Mouse (Mus musculus): ENCODE results near the gene Hist1h4b.
A peak's percentile ranks its signal among the peaks of the same experiment; 100 is the strongest.
"Not testable (repeated sequence)": the region's sequence is repeated elsewhere in the genome, so short reads cannot be mapped to it uniquely, and the experiment has no call there.

Hist1h4b gene

DNA sequence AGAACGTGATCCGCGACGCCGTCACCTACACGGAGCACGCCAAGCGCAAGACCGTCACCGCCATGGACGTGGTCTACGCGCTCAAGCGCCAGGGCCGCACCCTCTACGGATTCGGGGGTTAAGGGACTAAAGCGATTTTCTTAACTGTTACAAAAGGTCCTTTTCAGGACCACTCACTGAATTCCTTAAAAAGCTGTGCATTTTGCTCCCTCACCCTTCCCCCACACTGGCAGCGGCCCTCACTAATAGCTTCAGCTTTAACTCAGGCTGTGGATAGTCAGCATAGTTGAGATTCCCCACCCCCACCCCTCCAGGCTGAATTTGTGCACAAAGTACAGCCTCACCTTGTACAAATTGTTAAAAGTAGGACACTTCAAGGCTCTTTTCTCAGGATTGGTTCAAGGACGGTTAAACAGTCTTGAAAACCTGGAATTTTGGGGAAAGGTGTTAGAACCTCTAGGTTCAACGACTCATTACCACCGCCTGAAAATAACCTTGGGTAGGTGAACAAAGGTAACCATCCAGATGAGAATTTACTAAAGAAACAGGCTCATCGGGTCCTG lies 479 bp downstream of the Hist1h4b start:
- DNase-seq (ENCODE audit: low spot score in 2 of 2), result no peak

GRCm38 (mm10) chr13:23757921-23758320 lies 1.1 kb downstream of the Hist1h4b start:
- no peak for DNase-seq (ENCODE audit: low spot score in 2 of 2)

DNA sequence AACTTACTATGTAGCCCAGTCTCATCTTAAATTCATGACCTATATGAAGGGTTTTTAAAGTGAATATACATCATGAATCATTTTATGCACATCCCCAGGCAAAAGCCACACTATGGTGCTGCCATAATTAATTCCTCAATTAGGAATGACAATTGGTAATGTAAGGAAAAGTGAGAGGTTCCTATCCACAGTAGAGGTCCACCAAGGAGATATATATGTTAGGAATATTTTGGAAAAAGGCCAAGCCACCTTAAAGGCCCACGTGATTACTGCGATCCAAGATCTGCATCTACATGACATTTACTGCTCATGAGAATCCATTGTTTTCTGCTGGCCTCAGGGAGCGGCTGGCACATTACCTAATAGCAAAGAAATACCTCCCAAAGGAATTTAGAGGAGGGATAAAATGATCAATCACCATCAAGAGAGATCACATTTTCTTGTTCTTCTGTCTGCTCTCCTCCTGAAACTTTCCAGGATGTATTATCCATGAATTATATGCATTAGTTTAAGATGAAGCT lies 2.5 kb downstream of the Hist1h4b start:
- DNase-seq (ENCODE audit: low spot score in 2 of 2), result no peak

- peak in 1 of 2 experiments; percentile 54 for DNase-seq (ENCODE audit: low spot score in 2 of 2)
These were observed 3.1 kb downstream of the Hist1h4b start for GRCm38 (mm10) chr13:23759916-23760239.

DNA sequence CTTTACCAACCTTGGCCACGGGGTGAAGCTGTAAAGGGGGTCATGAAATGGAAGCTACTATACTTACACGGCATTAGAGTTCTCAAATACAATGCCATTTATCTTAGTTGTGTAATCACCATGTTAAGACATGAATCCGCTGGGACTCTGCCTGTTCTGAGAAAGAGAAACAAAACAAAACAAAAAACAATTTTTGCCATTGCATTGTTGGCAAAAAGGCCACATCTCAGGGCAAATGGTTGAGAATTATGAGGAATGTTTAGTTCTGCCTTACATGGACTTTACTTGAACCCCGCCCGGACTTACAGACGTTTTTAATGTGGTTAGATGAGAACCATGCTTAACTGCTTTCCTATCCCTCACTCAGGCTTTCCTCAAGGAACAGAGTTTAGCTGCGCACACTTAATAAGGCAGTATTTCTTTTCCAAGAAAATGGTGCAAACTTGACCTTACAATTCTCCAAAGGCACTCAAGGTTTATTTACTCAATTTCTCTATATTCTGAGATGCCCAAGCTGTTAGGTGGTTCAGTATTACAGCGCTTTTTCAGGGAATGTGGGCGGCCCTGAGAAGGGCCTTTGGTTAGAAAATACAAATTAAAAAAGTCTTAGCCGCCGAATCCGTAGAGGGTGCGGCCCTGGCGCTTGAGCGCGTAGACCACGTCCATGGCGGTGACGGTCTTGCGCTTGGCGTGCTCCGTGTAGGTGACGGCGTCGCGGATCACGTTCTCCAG lies 3.6 kb downstream of the Hist1h4b start:
- DNase-seq (ENCODE audit: low spot score in 2 of 2), result no peak

DNA sequence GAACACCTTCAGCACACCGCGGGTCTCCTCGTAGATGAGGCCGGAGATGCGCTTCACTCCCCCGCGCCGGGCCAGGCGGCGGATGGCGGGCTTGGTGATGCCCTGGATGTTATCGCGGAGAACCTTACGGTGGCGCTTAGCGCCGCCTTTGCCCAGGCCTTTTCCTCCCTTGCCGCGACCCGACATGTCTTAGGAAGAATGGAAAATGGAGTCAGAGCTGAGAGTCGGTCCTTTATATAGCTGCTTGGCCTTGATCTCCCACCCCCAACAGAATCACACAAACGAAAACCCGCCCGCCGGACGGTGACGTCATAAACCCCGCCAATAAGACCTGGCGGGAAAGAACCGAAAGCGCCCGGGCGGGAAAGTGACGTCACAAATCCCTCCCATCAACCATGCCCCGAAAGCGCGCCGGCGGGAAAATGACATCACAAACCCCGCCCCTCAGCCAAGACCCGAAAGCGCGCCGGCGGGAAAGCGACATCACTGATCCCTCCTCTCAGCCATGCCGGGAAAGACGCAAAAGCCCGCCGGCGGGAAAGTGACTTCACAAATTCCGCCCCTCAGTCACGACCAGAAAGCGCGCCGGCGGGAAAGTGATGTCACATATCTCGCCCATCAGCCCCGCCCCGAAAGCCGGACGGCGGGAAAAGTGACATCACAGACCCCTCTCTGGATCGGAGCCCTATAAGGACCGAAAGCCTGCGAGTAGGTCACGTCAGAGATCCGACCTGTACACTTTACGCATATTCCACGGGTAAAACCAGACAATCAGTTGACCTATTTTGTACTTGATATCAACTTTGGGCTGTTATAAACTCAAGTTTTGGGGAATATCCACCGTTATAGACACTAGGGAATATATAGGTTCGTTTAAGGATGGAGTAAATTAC lies 4.4 kb downstream of the Hist1h4b start, which contains the start of gene Hist1h4a:
TSS of gene Hist1h4a (minus strand) at position 259 of the 893 bp plus-strand sequence.
- DNase-seq (ENCODE audit: low spot score in 2 of 2), result peak; percentile 99

DNA sequence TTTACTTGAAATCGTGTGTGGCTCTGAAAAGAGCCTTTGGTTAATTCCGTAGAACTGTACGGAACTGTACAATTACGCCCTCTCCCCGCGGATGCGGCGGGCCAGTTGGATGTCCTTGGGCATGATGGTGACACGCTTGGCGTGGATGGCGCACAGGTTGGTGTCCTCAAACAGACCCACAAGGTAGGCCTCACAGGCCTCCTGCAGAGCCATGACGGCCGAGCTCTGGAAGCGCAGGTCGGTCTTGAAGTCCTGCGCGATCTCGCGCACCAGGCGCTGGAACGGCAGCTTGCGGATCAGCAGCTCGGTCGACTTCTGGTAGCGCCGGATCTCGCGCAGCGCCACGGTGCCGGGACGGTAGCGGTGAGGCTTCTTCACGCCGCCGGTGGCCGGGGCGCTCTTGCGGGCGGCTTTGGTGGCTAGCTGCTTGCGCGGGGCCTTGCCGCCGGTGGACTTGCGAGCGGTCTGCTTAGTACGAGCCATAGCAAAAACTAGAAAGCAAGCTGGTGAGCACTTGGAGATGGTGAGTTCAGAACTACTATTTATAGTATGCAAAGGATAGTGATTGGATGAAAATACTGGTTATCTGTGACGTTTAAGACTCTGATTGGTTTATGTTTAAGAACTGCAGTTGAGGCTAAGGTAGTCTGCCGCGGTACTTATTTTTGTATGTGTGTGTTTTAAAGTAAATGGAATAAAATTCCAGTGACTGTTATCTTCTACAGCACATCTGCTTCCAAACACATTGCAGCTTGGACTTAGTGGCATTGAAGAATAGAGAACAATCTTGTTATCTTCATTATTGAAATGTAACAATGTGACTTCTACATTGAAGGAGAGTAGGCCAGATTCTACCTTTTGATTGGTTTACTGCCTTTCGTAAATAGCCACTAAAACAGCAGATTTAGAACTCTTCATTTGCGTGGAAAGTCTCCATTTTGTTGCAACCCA lies 5.3 kb downstream of the Hist1h4b start, which contains the start of gene Hist1h3a:
TSS of gene Hist1h3a (minus strand) at position 516 of the 951 bp plus-strand sequence.
- DNase-seq (ENCODE audit: low spot score in 2 of 2), result peak; percentile 69 to 75

DNA sequence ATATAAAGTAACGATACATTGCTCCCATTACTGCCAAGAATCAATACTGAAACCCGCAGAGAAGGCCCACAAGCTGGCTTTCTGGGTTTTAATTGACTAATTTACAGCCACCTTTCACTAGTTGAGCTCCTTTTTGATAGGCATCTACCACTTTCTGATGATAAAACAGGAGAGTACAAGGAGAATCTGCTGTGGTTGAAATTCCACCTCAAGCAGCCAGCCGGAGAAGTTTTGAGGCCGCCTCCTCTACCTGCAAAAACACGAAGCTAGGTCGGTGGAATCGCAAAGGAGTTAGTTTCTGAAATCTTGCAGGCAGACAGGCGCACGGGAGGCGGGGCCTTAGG lies 6.4 kb downstream of the Hist1h4b start:
- no peak for DNase-seq (ENCODE audit: low spot score in 2 of 2)

DNA sequence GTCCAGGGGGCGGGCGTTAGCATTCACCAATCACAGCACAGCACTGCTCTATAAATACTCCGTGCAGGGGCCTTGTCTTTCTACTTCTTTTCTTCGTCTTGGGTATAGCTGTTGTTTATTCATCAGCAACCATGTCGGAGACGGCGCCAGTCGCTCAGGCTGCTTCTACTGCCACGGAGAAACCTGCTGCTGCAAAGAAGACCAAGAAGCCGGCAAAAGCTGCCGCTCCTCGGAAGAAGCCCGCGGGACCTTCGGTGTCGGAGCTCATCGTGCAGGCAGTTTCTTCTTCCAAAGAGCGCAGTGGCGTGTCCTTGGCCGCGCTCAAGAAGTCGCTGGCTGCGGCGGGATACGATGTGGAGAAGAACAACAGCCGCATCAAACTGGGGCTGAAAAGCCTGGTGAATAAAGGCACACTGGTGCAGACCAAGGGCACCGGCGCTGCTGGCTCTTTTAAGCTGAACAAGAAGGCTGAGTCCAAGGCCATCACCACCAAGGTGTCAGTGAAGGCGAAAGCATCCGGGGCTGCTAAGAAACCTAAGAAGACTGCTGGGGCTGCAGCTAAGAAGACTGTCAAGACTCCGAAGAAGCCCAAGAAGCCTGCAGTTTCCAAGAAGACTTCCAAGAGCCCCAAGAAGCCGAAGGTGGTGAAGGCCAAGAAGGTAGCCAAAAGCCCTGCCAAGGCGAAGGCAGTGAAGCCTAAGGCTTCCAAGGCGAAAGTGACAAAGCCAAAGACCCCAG lies 6.9 kb downstream of the Hist1h4b start, which contains the start of gene Hist1h1a:
TSS of gene Hist1h1a (plus strand) at position 81 of the 738 bp plus-strand sequence.
- peak; percentile 89 to 92 for DNase-seq (ENCODE audit: low spot score in 2 of 2)

DNA sequence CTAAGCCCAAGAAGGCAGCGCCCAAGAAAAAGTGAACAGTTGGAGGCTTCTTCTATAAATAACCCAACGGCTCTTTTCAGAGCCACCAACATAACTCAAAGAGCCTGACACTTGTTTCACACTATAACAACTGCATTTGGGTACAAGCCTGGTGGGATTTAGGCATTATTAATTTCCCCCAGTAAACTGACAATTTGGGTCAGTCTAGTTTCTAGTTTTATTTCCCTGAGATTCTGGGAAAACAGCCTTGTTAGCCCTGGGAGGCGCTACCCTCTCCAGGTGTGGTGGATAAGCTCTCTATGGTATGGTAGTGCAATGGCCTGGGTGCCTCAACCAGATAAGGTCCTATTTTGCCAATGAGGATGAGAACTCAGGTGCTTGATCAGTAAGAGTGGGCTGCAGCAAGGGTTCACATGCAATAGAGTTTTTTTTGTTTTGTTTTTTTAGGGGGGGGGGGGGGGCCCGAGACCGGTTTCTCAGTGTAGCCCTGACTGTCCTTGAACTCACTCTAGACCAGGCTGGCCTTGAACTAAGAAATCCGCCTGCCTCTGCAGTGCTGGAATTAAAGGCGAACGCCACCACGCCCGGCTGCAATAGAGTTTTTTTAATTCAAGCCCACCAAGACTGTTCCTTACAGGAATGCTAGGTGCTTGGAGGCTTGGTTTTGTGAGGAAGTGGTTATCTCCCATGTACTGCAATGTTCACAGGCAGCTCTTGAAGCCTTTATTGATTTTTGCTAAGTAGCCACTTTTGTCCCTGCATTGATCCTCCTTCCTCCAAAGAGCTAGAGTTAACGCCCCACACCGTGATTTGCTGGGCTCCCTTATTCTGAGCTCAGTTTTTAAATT lies 7.7 kb downstream of the Hist1h4b start:
- DNase-seq (ENCODE audit: low spot score in 2 of 2), result no peak

- DNase-seq (ENCODE audit: low spot score in 2 of 2), result no peak
These were observed 8.3 kb downstream of the Hist1h4b start for GRCm38 (mm10) chr13:23765172-23765513.

DNA sequence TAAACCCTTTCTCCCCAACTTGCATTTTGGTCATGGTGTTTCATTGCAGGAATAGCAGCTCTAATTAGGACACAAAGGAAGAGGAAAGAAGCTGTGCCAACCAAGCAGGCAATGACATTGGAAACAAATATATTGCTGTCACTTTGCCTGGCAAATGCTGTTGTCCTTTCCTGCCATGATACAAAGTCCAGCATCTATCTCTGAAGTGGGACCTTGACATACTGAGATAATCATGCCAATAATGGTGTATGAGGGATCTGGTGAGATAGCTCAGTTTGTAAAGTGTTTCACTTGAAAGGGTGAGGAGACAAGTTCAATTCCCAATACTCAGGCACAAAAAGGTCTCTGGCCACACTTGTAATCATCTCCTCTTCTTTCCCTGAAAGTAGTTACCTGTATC lies 10.0 kb downstream of the Hist1h4b start:
- no peak for DNase-seq (ENCODE audit: low spot score in 2 of 2)

DNA sequence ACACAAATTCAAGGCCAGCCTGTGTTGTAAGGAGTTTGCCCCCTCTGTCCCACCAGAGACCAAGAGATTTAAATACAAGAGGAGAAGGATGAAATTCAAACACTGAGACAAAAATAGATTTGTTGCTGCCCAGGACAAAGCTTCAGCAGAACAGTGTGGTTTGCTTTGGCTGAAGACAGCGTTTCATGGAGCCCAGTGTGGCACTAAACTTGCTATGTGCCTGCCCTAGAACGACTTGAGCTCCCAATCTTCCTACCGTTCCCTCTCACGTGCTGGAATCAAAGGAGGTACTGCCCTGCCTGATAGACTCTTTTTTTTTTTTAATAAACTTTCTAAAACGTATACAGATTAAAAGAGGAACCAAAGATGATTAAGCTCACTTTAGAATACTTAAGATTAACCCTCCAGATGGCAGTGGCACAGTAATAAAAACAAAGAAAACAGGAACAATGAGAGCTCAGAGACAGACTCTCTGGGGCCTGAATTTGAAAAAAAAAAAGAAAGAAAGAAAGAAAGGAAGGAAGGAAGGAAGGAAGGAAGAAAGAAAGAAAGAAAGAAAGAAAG lies 12.1 kb downstream of the Hist1h4b start:
- no peak for DNase-seq (ENCODE audit: low spot score in 2 of 2)

- not testable (repeated sequence) for DNase-seq (ENCODE audit: low spot score in 2 of 2)
These were observed 12.8 kb downstream of the Hist1h4b start, which contains the start of gene Trim38 for GRCm38 (mm10) chr13:23769613-23770012. TSS of gene Trim38 (plus strand) at chr13:23769913.

GRCm38 (mm10) chr13:23772561-23773313 lies 15.9 kb downstream of the Hist1h4b start:
- DNase-seq (ENCODE audit: low spot score in 2 of 2), result no peak

DNA sequence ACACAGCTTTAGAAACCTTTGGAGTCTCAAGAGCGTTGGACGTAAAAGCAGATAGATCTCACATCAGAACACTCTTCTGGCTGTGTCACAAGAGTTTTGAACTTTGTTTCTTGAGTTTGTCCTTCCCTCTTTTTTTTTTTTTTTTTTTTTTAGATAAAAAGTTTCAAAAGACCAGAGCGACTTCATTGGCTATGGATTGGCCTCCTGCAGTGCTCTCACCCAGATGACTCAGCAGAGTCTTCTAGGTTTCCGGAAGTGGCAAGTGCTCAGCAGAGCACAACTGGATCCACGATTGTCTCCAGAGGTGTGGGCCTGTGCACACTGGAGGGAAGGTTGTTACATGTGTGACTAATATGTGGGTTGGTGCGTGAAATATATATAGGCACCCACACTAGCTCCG lies 21.5 kb downstream of the Hist1h4b start:
- DNase-seq (ENCODE audit: low spot score in 2 of 2), result no peak

DNA sequence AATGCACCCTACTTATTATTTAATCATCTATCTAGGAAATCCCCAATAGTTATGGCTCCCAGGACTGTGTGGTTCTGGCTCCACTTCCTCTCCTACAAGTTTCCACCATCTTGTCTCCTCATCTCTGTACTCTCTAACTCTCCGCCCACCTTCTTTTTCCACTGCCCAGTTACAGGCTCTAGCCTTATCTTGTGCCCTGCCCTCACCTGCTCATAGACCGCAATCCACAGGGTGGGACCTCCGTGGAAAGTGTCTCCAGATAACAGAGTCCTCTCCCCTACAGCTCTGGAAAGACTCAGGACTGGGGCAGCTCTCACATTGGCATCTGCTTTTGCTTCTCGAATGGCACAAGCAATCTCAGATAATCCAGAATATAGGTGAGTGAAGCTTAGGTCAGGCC lies 22.2 kb downstream of the Hist1h4b start:
- no peak for DNase-seq (ENCODE audit: low spot score in 2 of 2)

GRCm38 (mm10) chr13:23792520-23792919 lies 35.7 kb downstream of the Hist1h4b start:
- peak in 1 of 2 experiments; percentile 63 for DNase-seq (ENCODE audit: low spot score in 2 of 2)
